Mouse (Mus musculus) liver, embryonic 12.5 days (tissue): ENCODE measurements around the gene Dennd6a. TPM values are rescaled to one million over a fixed set of nuclear protein-coding genes. Genes with fewer than 3 reads are reported as not detected.

Source experiments
- ATAC-seq: fragments of 200-750 bp; cut with Nextera tagmentation; 2 replicates; pipeline ENCODE4 v1.8.0; 2017; ENCODE audit warnings: moderate number of reproducible peaks, mild to moderate bottlenecking, moderate library complexity
- H3K27ac ChIP-seq: fragments of 300-500 bp; sonication (generic); 2 replicates; pipeline ENCODE4 v1.5.1; 2016; ENCODE audit warnings: mild to moderate bottlenecking
- H3K27me3 ChIP-seq: fragments of 300-500 bp; sonication (generic); replicated peaks from 2 replicates; pipeline ENCODE4 v1.6.1; 2016; ENCODE audit warnings: mild to moderate bottlenecking, moderate library complexity
- H3K36me3 ChIP-seq: fragments of 300-500 bp; sonication (generic); 2 replicates; pipeline ENCODE4 v1.6.1; 2016; ENCODE audit warnings: mild to moderate bottlenecking, moderate library complexity
- H3K4me1 ChIP-seq: fragments of 300-500 bp; sonication (generic); 2 replicates; pipeline ENCODE4 v1.6.1; 2016
- H3K4me2 ChIP-seq: fragments of 300-500 bp; sonication (generic); 2 replicates; pipeline ENCODE4 v1.6.1; 2016; ENCODE audit warnings: mild to moderate bottlenecking, moderate library complexity
- H3K4me3 ChIP-seq: fragments of 300-500 bp; sonication (generic); 2 replicates; pipeline ENCODE4 v1.5.1; 2016; ENCODE audit warnings: mild to moderate bottlenecking, moderate library complexity
- H3K9ac ChIP-seq: fragments of 300-500 bp; sonication (generic); 2 replicates; pipeline ENCODE4 v1.6.1; 2016; ENCODE audit warnings: mild to moderate bottlenecking, moderate library complexity
- H3K9me3 ChIP-seq: fragments of 300-500 bp; sonication (generic); replicated peaks from 2 replicates; pipeline ENCODE4 v1.6.1; 2016; ENCODE audit warnings: mild to moderate bottlenecking, moderate library complexity
- WGBS: fragments of 180-500 bp; shearing (Covaris S2); methylation state at CpG from one replicate; pipeline ENCODE4 v1.1.7; 2016; ENCODE audit not compliant: insufficient replicate concordance; 5-methylcytosine and 5-hydroxymethylcytosine counted together
- microRNA-seq: library from miRNA; unstranded; fragments of <30 nt; microRNA quantifications from one replicate; pipeline ENCODE4, GENCODE M21; 2017
- polyA plus RNA-seq: library from polyadenylated mRNA; unstranded; fragments of >200 nt; fragmentation: Nextera tagmentation; extraction: Ambion mirVana; gene quantifications from 2 replicates; pipeline ENCODE4 v1.2.1, GENCODE M21; 2016

Dennd6a gene
- polyA plus RNA-seq, 1 experiment from 2014 or later = 19.3 TPM

DNA sequence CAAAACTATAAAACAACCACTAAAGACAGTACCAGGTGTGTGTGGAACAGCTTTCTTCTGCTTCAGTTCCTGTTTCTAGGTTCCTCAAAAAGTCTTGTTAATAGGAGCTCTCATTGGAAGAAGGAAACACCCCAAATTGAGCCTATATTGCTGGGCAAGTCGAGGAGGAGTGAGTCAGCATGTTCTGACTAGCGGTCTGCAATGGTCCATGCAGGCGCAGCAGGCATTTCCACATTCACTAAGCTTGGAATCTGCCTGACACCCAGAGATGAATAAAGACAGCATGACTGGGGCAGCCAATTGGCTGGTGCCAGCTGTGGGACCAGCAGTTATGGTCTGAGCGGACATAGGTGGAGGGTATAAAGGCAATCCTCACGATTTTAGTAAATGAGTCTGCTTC, 102.1 kb downstream of the Dennd6a start:
- Histone ChIP-seq H3K9me3 (no peaks in the 10 kb centered on the region), H3K4me1 (peaks cover 47% of the 10 kb centered on the region), H3K27me3 (no peaks in the 10 kb centered on the region), H3K4me2 (peak overlapping the region; percentile 66), H3K36me3 (no peaks in the 10 kb centered on the region), H3K4me3 (peak overlapping the region; percentile 31), H3K9ac (peak overlapping the region; percentile 36), H3K27ac (no peak overlapping the region)
- ATAC-seq = peak; percentile 85
- 41% methylated on average over 5 of the region's 5 CpGs for WGBS

Small RNAs within 50 kb of the gene (microRNA-seq; reads per million reads assigned to microRNA genes)
- 1.8 reads per million for gene Mir7672

Other genes starting within 250 kb of the Dennd6a start
- 20.2 and 20.6 TPM in 2 replicates for gene Slmap, start 38.9 kb upstream of the Dennd6a start, polyA plus RNA-seq
- gene Arf4, start 64.2 kb downstream of the Dennd6a start, polyA plus RNA-seq = 203 and 206 TPM in 2 replicates
- 11.1 and 11.3 TPM in 2 replicates for gene Pde12, start 96.0 kb downstream of the Dennd6a start, polyA plus RNA-seq
- 0.05 and 0.06 TPM in 2 replicates for gene Dnah12, start 119.4 kb downstream of the Dennd6a start, polyA plus RNA-seq